Mouse (Mus musculus) MEL (cell line): ENCODE measurements at regions not wholly inside any gene's neighbourhood (a gene's known extent, or its start where the extent isn't known, plus 50 kb on each side); places are given as distances from the start of the nearest gene placed in this dataset.

Experiments used
- BHLHE40 ChIP-seq: IDR thresholded peaks from 2 replicates; pipeline ENCODE4 v1.6.1; 2012; ENCODE audit warnings: low read depth, mild to moderate bottlenecking, inconsistent platforms, low read length, improper control_type of control experiment, borderline replicate concordance
- CTCF ChIP-seq, 3 experiments: IDR thresholded peaks in 2 of 3; conservative IDR thresholded peaks in 1 of 3; 2 replicates each; pipeline ENCODE4 v1.5.1; 2011 to 2012; ENCODE audit warnings: low read length in 3 of 3, low read depth in 2 of 3, mild to moderate bottlenecking in 2 of 3, improper control_type of control experiment in 1 of 3, inconsistent platforms in 1 of 3, mixed read lengths in 1 of 3, moderate library complexity in 1 of 3; ENCODE audit not compliant: control insufficient read depth in 1 of 3, insufficient read depth in 1 of 3, poor library complexity in 1 of 3, severe bottlenecking in 1 of 3
- E2F4 ChIP-seq: IDR thresholded peaks from 2 replicates; pipeline ENCODE4 v1.6.1; 2011; ENCODE audit warnings: low read depth, low read length, improper control_type of control experiment, borderline replicate concordance
- ETS1 ChIP-seq: IDR thresholded peaks from 2 replicates; pipeline ENCODE4 v1.6.1; 2012; ENCODE audit warnings: low read depth, mild to moderate bottlenecking, inconsistent platforms, low read length, improper control_type of control experiment, moderate library complexity
- GATA1 ChIP-seq: IDR thresholded peaks from 2 replicates; pipeline ENCODE4 v1.6.1; 2011; ENCODE audit warnings: low read depth, low read length, improper control_type of control experiment
- POLR2A ChIP-seq, 2 experiments: IDR thresholded peaks; 2 replicates each; pipeline ENCODE4 v1.6.1; 2011 to 2012; ENCODE audit warnings: low read length in 2 of 2, mild to moderate bottlenecking in 2 of 2, control low read depth in 1 of 2, improper control_type of control experiment in 1 of 2, low read depth in 1 of 2, moderate library complexity in 1 of 2; ENCODE audit not compliant: control insufficient read depth in 1 of 2, insufficient read depth in 1 of 2, poor library complexity in 1 of 2
- TAL1 ChIP-seq: IDR thresholded peaks from 2 replicates; pipeline ENCODE4 v1.6.1; 2012; ENCODE audit warnings: mild to moderate bottlenecking, inconsistent platforms, low read length, moderate library complexity, mixed read lengths
- TBP ChIP-seq: IDR thresholded peaks from 2 replicates; pipeline ENCODE4 v1.8.0; 2011; ENCODE audit warnings: low read depth, low read length, improper control_type of control experiment
- UBTF ChIP-seq: IDR thresholded peaks from 2 replicates; pipeline ENCODE4 v1.6.1; 2012; ENCODE audit warnings: low read depth, mild to moderate bottlenecking, inconsistent platforms, low read length, improper control_type of control experiment, moderate library complexity, borderline replicate concordance; ENCODE audit not compliant: insufficient read depth
- USF1 ChIP-seq: IDR thresholded peaks from 2 replicates; pipeline ENCODE4 v1.6.1; 2014; ENCODE audit warnings: low read depth, mild to moderate bottlenecking, inconsistent platforms, low read length, improper control_type of control experiment, moderate library complexity
- ZMIZ1 ChIP-seq: IDR thresholded peaks from 2 replicates; pipeline ENCODE4 v1.6.1; 2012; ENCODE audit warnings: low read depth, mild to moderate bottlenecking, inconsistent platforms, low read length, improper control_type of control experiment, moderate library complexity

GRCm38 (mm10) chr12:113769587-113769986 lies 225.9 kb downstream of the Adam6a start:
- no peak for TF ChIP-seq ETS1
- TF ChIP-seq TBP = no peak
- TF ChIP-seq TAL1 = no peak
- no peak for TF ChIP-seq CTCF (IDR thresholded peaks at IDR 0.05 in 2 of 3, conservative IDR thresholded peaks at IDR 0.05 in 1 of 3; ENCODE audit: control insufficient read depth in 1 of 3, insufficient read depth in 1 of 3, low read depth in 2 of 3, low read length in 3 of 3, poor library complexity in 1 of 3, severe bottlenecking in 1 of 3)
- no peak for TF ChIP-seq ZMIZ1
- no peak for TF ChIP-seq BHLHE40
- no peak for TF ChIP-seq E2F4
- no peak for TF ChIP-seq POLR2A (IDR thresholded peaks at IDR 0.05; ENCODE audit: control insufficient read depth in 1 of 2, insufficient read depth in 1 of 2, low read depth in 1 of 2, low read length in 2 of 2, poor library complexity in 1 of 2)
- no peak for TF ChIP-seq UBTF
- no peak for TF ChIP-seq GATA1
- no peak for TF ChIP-seq USF1
